Mouse (Mus musculus) cerebellum, adult 11-12 months (tissue): Measurements from ENCODE around the gene Ldlr.
"Not testable (repeated sequence)": the region's sequence is repeated elsewhere in the genome, so short reads cannot be mapped to it uniquely, and the experiment has no call there.

Experiments
- DNase-seq: peaks from one replicate; pipeline ENCODE4 v3.0.0; 2022

Ldlr gene

GRCm38 (mm10) chr9:21723377-21724146 is at the start of gene Ldlr:
Ldlr (plus strand) TSS chr9:21723483.
- DNase-seq, result peak; percentile 83

- no peak for DNase-seq
Observed at GRCm38 (mm10) chr9:21677706-21678105, 45.6 kb upstream of the Ldlr start.

GRCm38 (mm10) chr9:21680448-21680847 is 42.8 kb upstream of the Ldlr start:
- no peak for DNase-seq

GRCm38 (mm10) chr9:21682827-21683226 is 40.5 kb upstream of the Ldlr start:
- DNase-seq, result no peak

GRCm38 (mm10) chr9:21683897-21684296 is 39.4 kb upstream of the Ldlr start:
- no peak for DNase-seq

- no peak for DNase-seq
Observed at GRCm38 (mm10) chr9:21688554-21688953, 34.7 kb upstream of the Ldlr start.

GRCm38 (mm10) chr9:21690031-21690430 is 33.3 kb upstream of the Ldlr start:
- no peak for DNase-seq

- DNase-seq, result no peak
Observed at GRCm38 (mm10) chr9:21691862-21692261, 31.4 kb upstream of the Ldlr start.

- no peak for DNase-seq
Observed at GRCm38 (mm10) chr9:21692491-21692890, 30.8 kb upstream of the Ldlr start.

- no peak for DNase-seq
Observed at GRCm38 (mm10) chr9:21694071-21694470, 29.2 kb upstream of the Ldlr start.

GRCm38 (mm10) chr9:21695229-21695792 is 28.0 kb upstream of the Ldlr start:
- no peak for DNase-seq

- no peak for DNase-seq
Observed at GRCm38 (mm10) chr9:21697121-21697520, 26.2 kb upstream of the Ldlr start.

- DNase-seq, result not testable (repeated sequence)
Observed at GRCm38 (mm10) chr9:21699280-21699679, 24.0 kb upstream of the Ldlr start.

- DNase-seq, result no peak
Observed at GRCm38 (mm10) chr9:21701091-21701490, 22.2 kb upstream of the Ldlr start.

GRCm38 (mm10) chr9:21703494-21703893 is 19.8 kb upstream of the Ldlr start:
- DNase-seq, result no peak

- DNase-seq, result no peak
Observed at GRCm38 (mm10) chr9:21706085-21706484, 17.2 kb upstream of the Ldlr start.

GRCm38 (mm10) chr9:21706586-21707265 is 16.6 kb upstream of the Ldlr start:
- DNase-seq, result no peak

- no peak for DNase-seq
Observed at GRCm38 (mm10) chr9:21709340-21709739, 13.9 kb upstream of the Ldlr start.

- DNase-seq, result no peak
Observed at GRCm38 (mm10) chr9:21715298-21715697, 8.0 kb upstream of the Ldlr start.

GRCm38 (mm10) chr9:21717015-21717414 is 6.3 kb upstream of the Ldlr start:
- DNase-seq, result no peak

- DNase-seq, result no peak
Observed at GRCm38 (mm10) chr9:21721036-21721435, 2.2 kb upstream of the Ldlr start.

- DNase-seq, result peak; percentile 94
Observed at GRCm38 (mm10) chr9:21724147-21724536, 859 bp downstream of the Ldlr start.

- no peak for DNase-seq
Observed at GRCm38 (mm10) chr9:21725224-21726121, 2.2 kb downstream of the Ldlr start.
